ENCODE assay signal across 8 mouse cellular contexts in genomic region chr19:33227004-33227403, GRCm38 (mm10).
DNase-seq lines count a peak whose midpoint lies in the region; ATAC-seq and TF ChIP-seq lines count a peak whose summit lies in the region.

No protein-coding gene starts in this region.

- H3K4me2 ChIP-seq in forebrain, embryonic 13.5 days: no peak overlapping the region

- H3K27me3 ChIP-seq in forebrain, embryonic 13.5 days: no peaks in the 10 kb centered on the region

- H3K36me3 ChIP-seq in forebrain, embryonic 13.5 days (ENCODE audit: poor library complexity, severe bottlenecking): no peaks in the 10 kb centered on the region

- peaks cover 14% of the 10 kb centered on the region for H3K4me1 ChIP-seq in forebrain, embryonic 13.5 days

- no peak overlapping the region for H3K4me3 ChIP-seq in forebrain, embryonic 13.5 days
- no peak overlapping the region for H3K4me3 ChIP-seq in left cerebral cortex, adult 2 months

- no peaks in the 10 kb centered on the region for H3K9me3 ChIP-seq in forebrain, embryonic 13.5 days (replicated peaks)

- peak; percentile 89 for DNase-seq in MN1 (ENCODE audit: low spot score)
- DNase-seq in c-Kit-negative CD71-positive TER-119-positive erythroid progenitor cells, embryonic 14.5 days (ENCODE audit: low read depth, low spot score): peak; percentile 4
- peak; percentile 93 for DNase-seq in induced T-regulatory cell, adult 2 months (ENCODE audit: low read depth)
- peak; percentile 64 to 68 for DNase-seq in left cerebral cortex, adult 2 months (ENCODE audit: extremely low spot score in 1 of 2, low spot score in 2 of 2)
- peak; percentile 59 to 82 for DNase-seq in right cerebral cortex, adult 2 months (ENCODE audit: low spot score in 2 of 2)
- peak; percentile 28 to 58 for DNase-seq in urinary bladder, postnatal 36 days (ENCODE audit: low spot score in 2 of 2)

- 6% methylated on average over 3 of the region's 3 CpGs for WGBS in forebrain, embryonic 13.5 days

- peak; percentile 86 for ATAC-seq in forebrain, embryonic 13.5 days
- peak; percentile 51 for ATAC-seq in megakaryocyte progenitor cell, adult 5-6 weeks (replicated peaks; ENCODE audit: poor library complexity)

- H3K27ac ChIP-seq in forebrain, embryonic 13.5 days: no peak overlapping the region
- H3K27ac ChIP-seq in left cerebral cortex, adult 2 months: no peak overlapping the region

- H3K9ac ChIP-seq in forebrain, embryonic 13.5 days: no peak overlapping the region

- intact Hi-C loops in left cerebral cortex, adult 2 months (cut with DNase I): loop anchor here (1.0 to 5.0 kb wide), 4 partner anchors 115 to 512 kb away; partner anchors contain the start of gene Pten

- TF ChIP-seq CTCF in left cerebral cortex, adult 2 months (IDR thresholded peaks at IDR 0.05): peak; percentile 84

Comparison
In these comparisons a context has a peak if more than half of its experiments do, and no peak if none do; other contexts are left out.
1. DNase-seq: peak in every context shown above with its lines; median percentile 93 in induced T-regulatory cell, adult 2 months; 89 in MN1; 70 in right cerebral cortex, adult 2 months; 66 in left cerebral cortex, adult 2 months; 43 in urinary bladder, postnatal 36 days; 4 in c-Kit-negative CD71-positive TER-119-positive erythroid progenitor cells, embryonic 14.5 days.